Mouse (Mus musculus) gastrocnemius, postnatal 25 days (tissue): Measurements from ENCODE around the gene Ssx2ip. TPM values are rescaled to one million over a fixed set of nuclear protein-coding genes. Genes with fewer than 3 reads are reported as not detected.

Experiments used
- DNase-seq: peaks from one replicate; pipeline ENCODE4 v3.0.0; 2022
- long read RNA-seq, 2 experiments: library from polyadenylated mRNA; stranded (forward); transcript quantifications; one replicate each; pipeline ENCODE4 v2.0.0; 2021
- total RNA-seq, 2 experiments: library from RNA; stranded (reverse); gene quantifications; 1 replicate in 1 of 2; 2 replicates in 1 of 2; pipeline ENCODE4 v1.2.3; 2021

Ssx2ip gene
- 10 to 100 TPM; 23.5 to 27.0 TPM for total RNA-seq
- long read RNA-seq, experiment 1, partial matches to known transcripts, result 0 of 33 reads
- long read RNA-seq, experiment 1, other reads (novel, unspliced or antisense), result 29 of 33 reads
- long read RNA-seq, experiment 2, transcript Ssx2ip-204 (14 exons, 3,446 nt), result major isoform, 5 of 58 reads
- long read RNA-seq, experiment 2, partial matches to known transcripts, result 1 of 58 reads
- long read RNA-seq, experiment 2, other reads (novel, unspliced or antisense), result 46 of 58 reads

GRCm38 (mm10) chr3:146404311-146405201 is at the start of gene Ssx2ip:
TSS of gene Ssx2ip (plus strand) at chr3:146404642.
- peak; percentile 98 for DNase-seq

DNA sequence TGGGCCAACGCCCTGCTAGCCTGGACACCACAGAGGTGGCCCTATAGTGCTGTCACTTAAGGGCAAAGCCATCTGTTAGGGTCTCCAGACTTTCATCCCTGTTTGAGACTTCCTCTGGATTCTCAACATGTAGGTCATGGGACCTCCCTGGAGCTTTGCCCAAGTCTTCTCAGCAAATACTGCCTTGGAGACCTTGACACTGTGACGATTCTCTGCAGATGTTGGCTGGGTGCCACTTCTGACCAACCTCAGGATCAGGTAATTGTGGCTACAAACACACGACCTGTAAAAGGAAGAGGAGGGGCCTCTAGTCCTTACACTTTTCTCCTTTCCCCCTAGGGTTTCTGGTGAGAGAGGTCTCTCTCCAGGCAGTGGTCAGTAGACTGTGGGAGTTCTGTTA is 49.3 kb upstream of the Ssx2ip start:
- DNase-seq, result no peak

DNA sequence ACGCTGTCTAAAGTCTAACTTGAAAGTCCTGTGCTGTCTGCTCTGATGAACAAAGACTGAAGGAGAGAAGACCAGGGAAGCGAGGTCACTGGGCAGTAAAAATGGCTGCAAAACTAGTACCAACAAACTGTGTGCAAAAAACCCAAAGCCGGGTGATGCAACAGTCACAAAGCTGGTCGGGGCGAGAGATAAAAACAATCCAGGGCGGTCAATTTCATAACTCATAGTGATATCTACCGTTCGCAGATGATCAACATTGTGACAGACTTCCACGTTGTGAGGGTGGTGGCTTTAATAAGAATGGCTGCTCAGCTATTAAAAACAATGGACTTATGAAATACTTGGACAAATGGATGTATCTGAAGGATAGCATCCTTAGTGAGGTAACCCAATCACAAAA is 39.0 kb upstream of the Ssx2ip start:
- no peak for DNase-seq

- DNase-seq, result no peak
Observed at GRCm38 (mm10) chr3:146367058-146367457, 37.4 kb upstream of the Ssx2ip start.

- DNase-seq, result no peak
Observed at GRCm38 (mm10) chr3:146370553-146371095, 33.8 kb upstream of the Ssx2ip start.

GRCm38 (mm10) chr3:146371201-146371600 is 33.2 kb upstream of the Ssx2ip start:
- no peak for DNase-seq

DNA sequence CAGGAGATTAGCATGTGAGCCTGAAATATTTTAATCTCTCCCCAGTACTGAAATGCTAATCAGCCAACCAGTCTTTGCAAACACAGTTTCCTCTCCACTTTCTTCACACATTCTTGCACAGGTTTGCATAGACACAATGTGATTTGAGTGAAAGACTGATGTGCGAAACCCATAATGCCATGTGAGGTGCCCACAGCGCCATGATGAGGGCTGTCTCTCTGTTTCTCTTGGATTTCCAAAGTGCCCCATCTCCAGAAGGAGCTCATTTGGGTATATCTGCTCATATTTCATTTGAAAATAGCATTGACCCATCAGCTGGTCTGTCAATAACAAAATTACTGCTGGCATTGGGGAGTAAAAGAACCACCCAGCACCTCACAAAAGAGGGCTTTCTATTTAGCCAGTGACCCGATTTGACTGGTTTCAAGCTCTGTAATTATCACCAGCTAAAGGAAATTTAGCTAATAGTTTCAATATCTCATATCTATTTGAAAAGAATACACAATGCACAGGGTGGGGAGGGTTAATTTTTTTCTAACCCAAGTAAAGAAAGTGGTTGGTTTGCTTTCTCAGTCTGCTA is 29.8 kb upstream of the Ssx2ip start:
- no peak for DNase-seq

- DNase-seq, result no peak
Observed at GRCm38 (mm10) chr3:146375224-146375657, 29.2 kb upstream of the Ssx2ip start.

- DNase-seq, result no peak
Observed at GRCm38 (mm10) chr3:146376337-146377130, 27.9 kb upstream of the Ssx2ip start.

GRCm38 (mm10) chr3:146377216-146377615 is 27.2 kb upstream of the Ssx2ip start:
- no peak for DNase-seq

DNA sequence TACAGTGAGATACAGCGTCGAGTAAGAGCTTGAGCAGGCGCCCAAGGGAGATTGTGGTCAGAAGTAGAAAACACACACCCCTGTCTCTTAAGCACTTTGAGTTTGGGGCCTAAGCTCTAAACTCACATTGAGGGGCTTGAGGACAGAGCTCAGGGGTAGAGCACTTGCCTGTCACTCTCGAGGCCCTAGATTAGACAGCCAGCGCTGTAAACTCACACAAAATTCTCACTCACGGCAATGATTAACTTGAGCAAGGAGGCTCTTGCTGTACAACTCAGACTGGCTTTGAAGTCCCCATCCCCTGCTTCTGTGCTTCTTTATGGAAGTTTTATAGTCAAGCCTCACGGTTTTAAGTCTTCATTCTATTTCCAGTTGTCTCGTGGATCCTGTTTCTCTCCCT is 25.7 kb upstream of the Ssx2ip start:
- no peak for DNase-seq

GRCm38 (mm10) chr3:146379740-146380466 is 24.5 kb upstream of the Ssx2ip start:
- no peak for DNase-seq

GRCm38 (mm10) chr3:146380874-146381273 is 23.6 kb upstream of the Ssx2ip start:
- no peak for DNase-seq

DNA sequence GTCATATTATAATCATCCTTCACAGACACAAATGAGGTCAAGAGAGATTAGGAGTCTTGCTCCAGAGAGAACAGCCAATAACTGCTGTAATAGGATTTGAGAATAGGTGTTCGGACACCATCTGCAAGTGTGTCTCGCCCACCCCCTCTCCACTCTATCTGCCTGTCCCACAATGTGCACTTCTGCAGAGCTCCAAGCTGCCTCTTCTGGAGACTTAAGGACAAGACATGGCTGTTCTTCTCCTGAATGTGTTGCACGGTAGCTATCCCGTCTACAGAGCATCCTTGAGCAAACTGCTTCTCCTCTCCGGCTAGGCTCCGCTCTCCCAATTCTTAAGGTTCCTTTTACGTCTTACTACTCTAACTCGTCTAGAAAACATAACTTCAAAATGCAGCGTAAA is 23.0 kb upstream of the Ssx2ip start:
- no peak for DNase-seq

- no peak for DNase-seq
Observed at GRCm38 (mm10) chr3:146386800-146387199, 17.6 kb upstream of the Ssx2ip start.

GRCm38 (mm10) chr3:146392656-146393321 is 11.7 kb upstream of the Ssx2ip start:
- no peak for DNase-seq

GRCm38 (mm10) chr3:146393641-146394100 is 10.8 kb upstream of the Ssx2ip start:
- DNase-seq, result no peak

DNA sequence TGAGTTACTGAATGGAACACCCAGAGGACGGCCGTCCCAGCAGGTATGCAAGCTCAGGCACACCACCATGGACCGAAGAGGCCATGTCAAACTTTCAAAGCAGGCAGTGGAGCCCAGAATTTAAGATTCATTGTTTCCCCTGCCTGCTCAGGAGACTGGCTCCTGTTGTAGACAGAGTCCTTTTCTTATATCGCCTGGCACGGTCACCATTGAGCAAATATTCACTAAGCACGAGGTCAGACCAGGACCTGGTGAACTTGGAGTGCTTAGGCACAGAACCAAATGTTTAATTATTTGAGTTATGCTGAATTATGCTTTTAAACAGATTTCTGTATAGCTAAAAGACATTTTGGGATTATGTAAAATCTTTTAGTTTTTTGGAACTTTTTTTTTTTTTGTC is 8.2 kb upstream of the Ssx2ip start:
- no peak for DNase-seq

- no peak for DNase-seq
Observed at GRCm38 (mm10) chr3:146396934-146397333, 7.5 kb upstream of the Ssx2ip start.

DNA sequence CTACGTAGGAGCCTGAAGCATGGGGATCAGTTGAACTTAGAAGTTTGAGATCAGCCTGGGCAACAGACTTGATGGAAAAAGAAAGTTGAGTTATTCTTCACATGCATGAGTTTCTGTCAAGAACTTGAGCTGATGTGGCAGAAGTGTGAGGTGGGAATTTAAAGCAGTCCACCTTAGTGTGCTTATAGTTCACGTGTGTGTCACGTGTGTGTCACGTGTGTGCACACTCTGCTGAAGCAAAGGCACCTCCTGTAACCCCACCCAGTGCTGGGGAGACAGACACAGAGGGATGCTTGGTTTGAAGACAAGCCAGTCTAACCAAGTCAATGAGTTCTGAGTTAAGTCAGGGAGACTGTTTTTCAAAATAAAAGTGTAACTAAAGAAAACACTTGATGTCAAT is 6.6 kb upstream of the Ssx2ip start:
- no peak for DNase-seq

GRCm38 (mm10) chr3:146399203-146399602 is 5.2 kb upstream of the Ssx2ip start:
- DNase-seq, result no peak
